Mouse (Mus musculus) hematopoietic stem cell, adult 5-6 weeks (primary cell): ENCODE data around the gene Cd37. TPM values are rescaled to one million over a fixed set of nuclear protein-coding genes. Genes with fewer than 3 reads are reported as not detected.

ENCODE experiments used
- ATAC-seq, 2 experiments: fragments of 125-278 bp in 1 of 2; replicated peaks in 1 of 2; 2 replicates each; pipeline ENCODE4 v1.8.0; 2016 to 2017; ENCODE audit warnings: inconsistent platforms in 2 of 2, mild to moderate bottlenecking in 2 of 2, moderate number of reproducible peaks in 2 of 2, low read depth in 1 of 2, moderate TSS enrichment in 1 of 2; ENCODE audit not compliant: low FRiP score in 2 of 2, poor library complexity in 2 of 2, severe bottlenecking in 2 of 2, insufficient read depth in 1 of 2, low TSS enrichment in 1 of 2
- total RNA-seq: library from RNA; stranded (forward); fragments of 172-1452, 232-1000 nt; gene quantifications from 2 replicates; pipeline ENCODE4 v1.2.3, GENCODE M21; 2017

Gene Cd37
- total RNA-seq, 1 experiment from 2014 or later = 76.4 TPM

DNA sequence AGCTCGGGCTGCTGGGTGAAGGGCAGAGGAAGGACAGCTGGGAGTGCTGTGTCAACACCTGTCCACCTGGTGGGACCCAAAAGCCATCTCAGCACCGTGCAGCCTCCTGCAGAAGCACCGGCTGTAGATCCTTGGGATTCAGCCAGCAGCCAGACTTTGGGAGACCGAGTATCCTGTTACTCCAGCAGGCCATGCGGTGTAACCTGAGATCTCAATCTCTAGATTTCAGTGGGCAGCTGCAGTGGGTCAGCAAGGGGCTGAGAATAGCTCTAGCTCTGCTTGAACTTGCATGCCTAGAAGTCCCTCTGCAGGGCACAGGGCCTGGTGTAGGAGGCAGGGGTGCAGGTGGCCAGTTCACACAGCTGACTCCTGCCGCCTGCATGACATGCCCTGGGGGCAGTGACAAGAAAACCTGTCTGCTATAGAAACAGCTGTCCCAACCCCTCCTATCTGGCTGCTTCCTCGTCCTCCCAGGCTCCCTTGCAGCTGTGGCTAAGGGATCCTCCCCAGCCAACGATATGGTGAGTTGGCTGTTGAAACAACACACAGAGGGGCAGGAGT is 47.0 kb downstream of the Cd37 start:
- ATAC-seq = no peak

DNA sequence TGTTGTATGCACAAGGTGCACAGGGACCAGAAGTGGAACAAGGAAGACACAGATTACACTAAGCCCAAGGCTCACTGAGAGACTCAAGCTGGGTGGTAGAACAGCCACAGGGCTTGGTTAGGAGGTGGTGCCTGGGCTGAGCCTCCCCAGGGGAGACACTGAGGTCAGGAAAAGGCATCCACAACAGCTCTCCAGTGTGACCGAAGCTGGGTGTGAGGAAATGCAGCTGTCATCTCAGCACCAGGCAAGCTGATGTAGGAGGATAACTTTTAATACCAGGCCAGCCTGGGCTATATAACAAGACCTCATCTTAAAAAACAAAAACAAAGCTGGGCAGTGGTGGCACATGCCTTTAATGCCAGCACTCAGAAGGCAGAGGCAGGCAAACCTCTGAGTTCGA is 47.8 kb downstream of the Cd37 start:
- no peak for ATAC-seq

DNA sequence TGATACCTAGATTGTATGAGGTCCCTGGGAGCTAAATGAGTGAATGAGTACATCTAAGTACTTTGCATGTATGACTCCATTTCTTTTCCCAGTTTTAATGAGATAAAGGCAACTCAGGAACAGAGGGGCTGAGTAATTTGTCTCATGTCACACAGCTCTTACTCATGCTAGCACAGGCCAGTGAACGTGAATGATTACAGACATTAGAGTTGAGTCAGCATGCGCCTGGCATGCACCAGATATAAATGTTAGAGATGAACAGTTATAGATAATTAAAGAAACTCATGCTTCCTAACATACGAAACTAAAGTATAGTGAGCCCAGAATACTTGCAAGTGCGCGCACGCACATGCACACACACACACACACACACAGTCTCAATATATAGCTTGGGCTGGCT is 48.7 kb downstream of the Cd37 start:
- no peak for ATAC-seq

GRCm38 (mm10) chr7:45189600-45189999 is 49.3 kb downstream of the Cd37 start:
- no peak for ATAC-seq

- no peak for ATAC-seq
Measured at GRCm38 (mm10) chr7:45185921-45186320, 53.0 kb downstream of the Cd37 start.

GRCm38 (mm10) chr7:45183672-45184071 is 55.2 kb downstream of the Cd37 start:
- ATAC-seq = no peak

Other genes starting within 250 kb of the Cd37 start
- 75.7 and 137 TPM in 2 replicates for gene Irf3, start 241.5 kb downstream of the Cd37 start, total RNA-seq
- 19.8 and 35.1 TPM in 2 replicates for gene Bcl2l12, start 240.4 kb downstream of the Cd37 start, total RNA-seq
- 11.3 and 13.8 TPM in 2 replicates for gene Scaf1, start 222.8 kb downstream of the Cd37 start, total RNA-seq
- 1.9 and 9.0 TPM in 2 replicates for gene Rras, start 221.2 kb downstream of the Cd37 start, total RNA-seq
- gene Prr12, start 186.2 kb downstream of the Cd37 start, total RNA-seq = 3.9 and 4.6 TPM in 2 replicates
- gene Nosip, start 176.7 kb downstream of the Cd37 start, total RNA-seq = 56.2 and 72.8 TPM in 2 replicates
- gene Prrg2, start 176.4 kb downstream of the Cd37 start, total RNA-seq = 6.6 and 6.7 TPM in 2 replicates
- 41.8 and 52.6 TPM in 2 replicates for gene Rcn3, start 146.9 kb downstream of the Cd37 start, total RNA-seq
- gene Fcgrt, start 135.3 kb downstream of the Cd37 start, total RNA-seq = 15.3 and 23.1 TPM in 2 replicates
- 1,545 and 1,649 TPM in 2 replicates for gene Rps11, start 114.7 kb downstream of the Cd37 start, total RNA-seq
- 3,499 and 4,043 TPM in 2 replicates for gene Rpl13a, start 110.4 kb downstream of the Cd37 start, total RNA-seq
- 0.35 and 0.56 TPM in 2 replicates for gene Gm45713, start 102.9 kb downstream of the Cd37 start, total RNA-seq
- 15.7 and 18.9 TPM in 2 replicates for gene Flt3l, start 102.7 kb downstream of the Cd37 start, total RNA-seq
- gene Pih1d1, start 84.8 kb downstream of the Cd37 start, total RNA-seq = 38.0 and 60.7 TPM in 2 replicates
- gene Aldh16a1, start 84.5 kb downstream of the Cd37 start, total RNA-seq = 25.0 and 32.6 TPM in 2 replicates
- 1.0 TPM in 1 of 2 replicates, not detected in the other for gene Slc17a7, start 75.2 kb downstream of the Cd37 start, total RNA-seq
- gene Gfy, start 59.5 kb downstream of the Cd37 start, total RNA-seq = not detected in 2 replicates
- not detected in 2 replicates for gene Pth2, start 58.1 kb downstream of the Cd37 start, total RNA-seq
- gene Ccdc155, start 34.2 kb downstream of the Cd37 start, total RNA-seq = 0.60 and 0.75 TPM in 2 replicates
- 37.0 TPM in 2 replicates for gene Dkkl1, start 27.0 kb downstream of the Cd37 start, total RNA-seq
- 5.1 and 9.9 TPM in 2 replicates for gene Tead2, start 23.4 kb downstream of the Cd37 start, total RNA-seq
- not detected in 2 replicates for gene Slc6a16, start 2.0 kb upstream of the Cd37 start, total RNA-seq
- gene Slc6a21, start 38.4 kb upstream of the Cd37 start, total RNA-seq = 0.19 TPM in 1 of 2 replicates, not detected in the other
- 3.2 and 10.8 TPM in 2 replicates for gene Trpm4, start 94.7 kb upstream of the Cd37 start, total RNA-seq
- gene Hrc, start 96.2 kb upstream of the Cd37 start, total RNA-seq = not detected in 2 replicates
- gene Ppfia3, start 127.9 kb upstream of the Cd37 start, total RNA-seq = not detected in 2 replicates
- 3.2 TPM in 1 of 2 replicates, not detected in the other for gene Lin7b, start 131.5 kb upstream of the Cd37 start, total RNA-seq
- 498 and 589 TPM in 2 replicates for gene Snrnp70, start 156.6 kb upstream of the Cd37 start, total RNA-seq
- not detected in 2 replicates for gene Kcna7, start 166.5 kb upstream of the Cd37 start, total RNA-seq
- gene Ntf5, start 174.6 kb upstream of the Cd37 start, total RNA-seq = 0.79 TPM in 1 of 2 replicates, not detected in the other
- gene Lhb, start 181.7 kb upstream of the Cd37 start, total RNA-seq = not detected in 2 replicates
- gene Gys1, start 195.7 kb upstream of the Cd37 start, total RNA-seq = 8.5 and 11.3 TPM in 2 replicates
- 134 and 137 TPM in 2 replicates for gene Ruvbl2, start 199.0 kb upstream of the Cd37 start, total RNA-seq
- 599 and 753 TPM in 2 replicates for gene Ftl1, start 220.8 kb upstream of the Cd37 start, total RNA-seq
- gene Bax, start 227.8 kb upstream of the Cd37 start, total RNA-seq = 18.0 and 28.0 TPM in 2 replicates
- not detected in 2 replicates for gene Tulp2, start 242.8 kb upstream of the Cd37 start, total RNA-seq
- gene Gm45808, start 247.7 kb upstream of the Cd37 start, total RNA-seq = not detected in 2 replicates
- gene Dhdh, start 249.7 kb upstream of the Cd37 start, total RNA-seq = 16.9 and 21.6 TPM in 2 replicates